Mouse (Mus musculus) intestine, embryonic 16.5 days (tissue): Measurements from ENCODE around the gene Slc32a1. TPM values are rescaled to one million over a fixed set of nuclear protein-coding genes. Genes with fewer than 3 reads are reported as not detected.

Source experiments
- ATAC-seq: fragments of 200-750 bp; cut with Nextera tagmentation; 2 replicates; pipeline ENCODE4 v1.8.0; 2017; ENCODE audit warnings: moderate TSS enrichment, moderate library complexity
- H3K27ac ChIP-seq: fragments of 300-500 bp; sonication (generic); 2 replicates; pipeline ENCODE4 v1.5.1; 2014; ENCODE audit warnings: mild to moderate bottlenecking, low read length
- H3K27me3 ChIP-seq: fragments of 300-500 bp; sonication (generic); replicated peaks from 2 replicates; pipeline ENCODE4 v1.6.1; 2014; ENCODE audit warnings: low read length, control low read depth, mixed read lengths; ENCODE audit not compliant: control insufficient read depth, insufficient read depth
- H3K36me3 ChIP-seq: fragments of 300-500 bp; sonication (generic); 2 replicates; pipeline ENCODE4 v1.6.1; 2014; ENCODE audit warnings: low read length, control low read depth; ENCODE audit not compliant: control insufficient read depth, insufficient read depth
- H3K4me1 ChIP-seq: fragments of 300-500 bp; sonication (generic); 2 replicates; pipeline ENCODE4 v1.6.1; 2014; ENCODE audit warnings: low read length, control low read depth, mixed read lengths; ENCODE audit not compliant: control insufficient read depth, insufficient read depth
- H3K4me2 ChIP-seq: fragments of 300-500 bp; sonication (generic); 2 replicates; pipeline ENCODE4 v1.6.1; 2014; ENCODE audit warnings: low read depth, low read length, control low read depth
- H3K4me3 ChIP-seq: fragments of 300-500 bp; sonication (generic); 2 replicates; pipeline ENCODE4 v1.5.1; 2014; ENCODE audit warnings: mild to moderate bottlenecking, low read length
- H3K9ac ChIP-seq: fragments of 300-500 bp; sonication (generic); 2 replicates; pipeline ENCODE4 v1.6.1; 2014; ENCODE audit warnings: low read depth, low read length
- H3K9me3 ChIP-seq: fragments of 300-500 bp; sonication (generic); 2 replicates; pipeline ENCODE4 v1.6.1; 2016; ENCODE audit warnings: low read length, control low read depth; ENCODE audit not compliant: control insufficient read depth
- WGBS: fragments of 180-500 bp; shearing (Covaris S2); extraction: QIAGEN DNeasy Blood & Tissue Kit; methylation state at CpG from one replicate; pipeline ENCODE4 v1.1.7; 2014; 5-methylcytosine and 5-hydroxymethylcytosine counted together
- polyA plus RNA-seq: library from polyadenylated mRNA; unstranded; fragments of >200 nt; fragmentation: Nextera tagmentation; extraction: Ambion mirVana; gene quantifications from 2 replicates; pipeline ENCODE4 v1.2.1, GENCODE M21; 2015

The Slc32a1 gene
- polyA plus RNA-seq, 1 experiment from 2014 or later = not detected

DNA sequence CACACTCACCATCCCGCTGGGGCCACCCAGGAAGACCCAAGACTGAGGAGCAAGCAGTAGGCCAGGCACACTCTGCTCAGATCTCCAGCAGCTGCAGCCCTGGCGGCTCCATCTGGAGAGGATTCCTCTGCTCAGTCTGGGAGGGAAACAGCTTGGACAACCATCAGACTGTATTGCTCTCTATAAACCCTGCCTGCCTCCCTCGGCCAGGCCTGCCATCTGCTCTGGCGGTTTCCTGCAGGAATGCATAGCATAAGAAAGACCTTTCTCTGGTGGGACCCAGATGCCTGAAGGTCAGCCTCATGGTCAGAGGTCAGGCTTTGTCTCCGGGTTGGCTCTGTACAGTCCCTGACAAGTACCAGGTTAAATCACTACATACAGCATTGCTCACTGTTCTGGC, 19.3 kb upstream of the Slc32a1 start:
- Histone ChIP-seq H3K9ac (no peak overlapping the region), H3K9me3 (no peaks in the 10 kb centered on the region), H3K27me3 (0 out of 2 replicates have a peak, but pooled peaks cover 3% of the 10 kb centered on the region), H3K4me1 (no peaks in the 10 kb centered on the region), H3K27ac (no peak overlapping the region), H3K4me2 (no peak overlapping the region), H3K4me3 (no peak overlapping the region), H3K36me3 (no peaks in the 10 kb centered on the region)
- WGBS = 41% methylated on average over 5 of the region's 5 CpGs
- ATAC-seq = no peak

GRCm38 (mm10) chr2:158593371-158593770, 17.2 kb upstream of the Slc32a1 start:
- no peak for ATAC-seq
- no peak overlapping the region for H3K27ac ChIP-seq
- H3K4me2 ChIP-seq = no peak overlapping the region
- H3K9me3 ChIP-seq = no peaks in the 10 kb centered on the region
- no peak overlapping the region for H3K4me3 ChIP-seq
- H3K9ac ChIP-seq = no peak overlapping the region
- 74% methylated on average over 4 of the region's 4 CpGs for WGBS
- H3K36me3 ChIP-seq = no peaks in the 10 kb centered on the region
- no peaks in the 10 kb centered on the region for H3K4me1 ChIP-seq
- 0 out of 2 replicates have a peak, but pooled peaks cover 5% of the 10 kb centered on the region for H3K27me3 ChIP-seq

- 2% methylated on average over 12 of the region's 12 CpGs for WGBS
- Histone ChIP-seq H3K4me1 (no peaks in the 10 kb centered on the region), H3K4me3 (no peak overlapping the region), H3K27ac (no peak overlapping the region), H3K9me3 (no peaks in the 10 kb centered on the region), H3K36me3 (no peaks in the 10 kb centered on the region), H3K4me2 (no peak overlapping the region), H3K27me3 (0 out of 2 replicates have a peak, but pooled peaks cover 5% of the 10 kb centered on the region), H3K9ac (no peak overlapping the region)
- ATAC-seq = no peak
These were observed 15.5 kb upstream of the Slc32a1 start for GRCm38 (mm10) chr2:158595103-158595502.

- no peaks in the 10 kb centered on the region for H3K36me3 ChIP-seq
- WGBS = 29% methylated on average over 7 of the region's 7 CpGs
- ATAC-seq = no peak
- H3K27me3 ChIP-seq = 0 out of 2 replicates have a peak, but pooled peaks cover 5% of the 10 kb centered on the region
- H3K4me2 ChIP-seq = no peak overlapping the region
- no peak overlapping the region for H3K4me3 ChIP-seq
- no peak overlapping the region for H3K9ac ChIP-seq
- no peak overlapping the region for H3K27ac ChIP-seq
- H3K9me3 ChIP-seq = no peaks in the 10 kb centered on the region
- no peaks in the 10 kb centered on the region for H3K4me1 ChIP-seq
These were observed 15.0 kb upstream of the Slc32a1 start for GRCm38 (mm10) chr2:158595577-158595976.

- Histone ChIP-seq H3K4me1 (no peaks in the 10 kb centered on the region), H3K27me3 (0 out of 2 replicates have a peak, but pooled peaks cover 5% of the 10 kb centered on the region), H3K36me3 (no peaks in the 10 kb centered on the region)
These were observed 13.8 kb upstream of the Slc32a1 start for GRCm38 (mm10) chr2:158596803-158597202.

GRCm38 (mm10) chr2:158600517-158600916, 10.1 kb upstream of the Slc32a1 start:
- WGBS = 26% methylated on average over 3 of the region's 3 CpGs

More at GRCm38 (mm10) chr2:158596803-158597202, 13.8 kb upstream of the Slc32a1 start:
- Histone ChIP-seq H3K9me3 (no peaks in the 10 kb centered on the region), H3K27ac (no peak overlapping the region), H3K4me2 (no peak overlapping the region), H3K4me3 (no peak overlapping the region), H3K9ac (no peak overlapping the region)
- ATAC-seq = no peak
- WGBS = 57% methylated on average over 1 of the region's 1 CpGs

GRCm38 (mm10) chr2:158601326-158601725, 9.2 kb upstream of the Slc32a1 start:
- Histone ChIP-seq H3K4me2 (no peak overlapping the region), H3K9me3 (no peaks in the 10 kb centered on the region), H3K27ac (no peak overlapping the region), H3K27me3 (peaks cover 6% of the 10 kb centered on the region), H3K4me3 (no peak overlapping the region), H3K4me1 (no peaks in the 10 kb centered on the region), H3K36me3 (no peaks in the 10 kb centered on the region), H3K9ac (no peak overlapping the region)
- no peak for ATAC-seq
- WGBS = 75% methylated on average over 1 of the region's 1 CpGs

More at GRCm38 (mm10) chr2:158600517-158600916, 10.1 kb upstream of the Slc32a1 start:
- H3K36me3 ChIP-seq = no peaks in the 10 kb centered on the region
- H3K27ac ChIP-seq = no peak overlapping the region
- H3K9me3 ChIP-seq = no peaks in the 10 kb centered on the region
- no peak for ATAC-seq
- peaks cover 6% of the 10 kb centered on the region for H3K27me3 ChIP-seq
- no peak overlapping the region for H3K4me2 ChIP-seq
- H3K4me3 ChIP-seq = no peak overlapping the region
- no peaks in the 10 kb centered on the region for H3K4me1 ChIP-seq
- no peak overlapping the region for H3K9ac ChIP-seq

DNA sequence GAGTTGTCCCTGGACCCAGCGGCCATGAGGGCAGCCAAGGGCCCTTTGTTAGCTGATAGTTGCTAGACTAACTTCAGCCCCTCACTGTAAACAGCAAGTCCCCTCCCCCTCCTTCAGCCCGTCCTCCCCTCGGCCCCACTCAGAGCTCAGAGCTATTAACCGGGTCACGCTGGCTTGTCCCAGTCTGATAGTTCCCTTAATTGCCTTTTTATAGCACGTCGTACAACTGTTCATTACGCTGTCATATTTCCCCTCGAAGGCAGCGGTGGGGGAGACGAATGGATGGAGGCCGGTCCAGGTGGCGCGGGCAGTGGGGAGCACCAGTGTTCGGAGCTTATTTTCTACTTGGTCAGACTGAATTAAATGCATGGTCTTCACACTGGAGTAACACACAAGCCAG, 7.9 kb upstream of the Slc32a1 start:
- Histone ChIP-seq H3K4me3 (no peak overlapping the region), H3K27ac (no peak overlapping the region), H3K9me3 (no peaks in the 10 kb centered on the region), H3K9ac (no peak overlapping the region), H3K36me3 (no peaks in the 10 kb centered on the region), H3K27me3 (peaks cover 13% of the 10 kb centered on the region), H3K4me1 (no peaks in the 10 kb centered on the region), H3K4me2 (no peak overlapping the region)
- WGBS = 24% methylated on average over 15 of the region's 15 CpGs
- ATAC-seq = no peak

DNA sequence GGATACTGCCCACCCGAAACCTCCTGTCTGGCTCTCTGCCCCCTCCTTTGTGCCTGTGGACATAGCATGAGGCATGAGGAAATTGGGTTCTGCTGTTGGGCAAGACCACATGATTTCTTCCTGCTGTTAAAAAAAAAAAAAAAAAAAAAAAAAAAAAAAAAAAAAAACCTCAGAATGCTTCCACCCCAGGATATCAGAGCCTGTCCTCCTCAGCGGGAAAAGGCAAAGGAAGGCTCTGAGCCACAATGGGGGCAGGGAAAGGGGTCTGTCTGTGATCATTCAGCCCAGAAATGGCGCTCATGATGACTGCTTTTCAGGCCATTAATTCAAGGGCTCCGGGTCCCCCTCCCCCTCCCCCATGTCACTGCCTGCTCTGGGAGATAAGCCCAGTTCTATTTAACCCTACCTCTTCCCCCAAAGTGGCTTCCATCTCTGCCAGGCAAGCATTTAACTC, 4.0 kb upstream of the Slc32a1 start:
- Histone ChIP-seq H3K27ac (no peak overlapping the region), H3K4me2 (no peak overlapping the region), H3K9ac (no peak overlapping the region), H3K9me3 (no peaks in the 10 kb centered on the region), H3K4me1 (peaks cover 4% of the 10 kb centered on the region), H3K36me3 (no peaks in the 10 kb centered on the region), H3K4me3 (no peak overlapping the region), H3K27me3 (peaks cover 49% of the 10 kb centered on the region)
- 13% methylated on average over 4 of the region's 4 CpGs for WGBS
- no peak for ATAC-seq

DNA sequence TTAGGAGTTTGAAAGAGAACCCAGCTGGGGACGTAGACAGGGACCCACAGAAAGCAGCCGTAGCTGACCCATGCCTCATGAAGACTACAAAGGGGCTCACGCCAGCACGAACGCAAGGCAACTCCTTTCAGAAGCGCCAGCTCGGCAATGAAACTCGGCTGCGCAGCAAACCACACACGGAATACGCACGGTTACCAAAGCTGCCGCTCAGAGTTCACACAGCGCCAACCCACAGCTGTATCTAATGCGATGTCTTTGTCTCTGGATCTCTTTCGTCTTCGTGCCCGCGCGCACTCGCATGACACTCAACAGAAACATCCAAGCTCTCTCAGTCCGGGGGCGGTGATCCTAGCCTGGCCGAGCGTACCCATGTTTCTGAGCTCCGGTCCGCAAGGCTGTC, 886 bp upstream of the Slc32a1 start:
- under 1% methylated on average over 27 of the region's 27 CpGs for WGBS
- H3K4me1 ChIP-seq = peaks cover 4% of the 10 kb centered on the region
- H3K27me3 ChIP-seq = peaks cover 77% of the 10 kb centered on the region
- H3K9me3 ChIP-seq = no peaks in the 10 kb centered on the region
- no peak overlapping the region for H3K4me3 ChIP-seq
- no peaks in the 10 kb centered on the region for H3K36me3 ChIP-seq
- no peak for ATAC-seq
- H3K4me2 ChIP-seq = no peak overlapping the region
- no peak overlapping the region for H3K9ac ChIP-seq
- no peak overlapping the region for H3K27ac ChIP-seq
